Mouse (Mus musculus) brown adipose tissue, adult 24 weeks (tissue): Measurements from ENCODE around the gene Atp8a1. TPM values are rescaled to one million over a fixed set of nuclear protein-coding genes. Genes with fewer than 3 reads are reported as not detected.
"Not testable (repeated sequence)": the region's sequence is repeated elsewhere in the genome, so short reads cannot be mapped to it uniquely, and the experiment has no call there.

Source experiments
- H3K27ac ChIP-seq: fragments of 200-500 bp; replicated peaks from 2 replicates; pipeline ENCODE4 v1.5.1; 2012; ENCODE audit warnings: low read depth, mild to moderate bottlenecking, low read length
- H3K4me1 ChIP-seq: fragments of 200-500 bp; 2 replicates; pipeline ENCODE4 v1.6.1; 2012; ENCODE audit warnings: low read length, mixed read lengths; ENCODE audit not compliant: control insufficient read depth, insufficient read depth, insufficient read length
- H3K4me3 ChIP-seq: fragments of 200-500 bp; 2 replicates; pipeline ENCODE4 v1.5.1; 2012; ENCODE audit warnings: low read depth, mild to moderate bottlenecking, low read length, moderate library complexity; ENCODE audit not compliant: insufficient read depth
- polyA plus RNA-seq: library from polyadenylated mRNA; stranded (reverse); fragments of >200 nt; gene quantifications from 2 replicates; pipeline ENCODE4 v1.2.4, GENCODE M21; 2012; ENCODE audit not compliant: missing spikeins, insufficient read depth, insufficient read length

The Atp8a1 gene
- polyA plus RNA-seq, 1 experiment, result 20.9 TPM

- H3K27ac ChIP-seq, H3K4me3 ChIP-seq: not testable (repeated sequence)
- peaks cover 11% of the 10 kb centered on the region; the same call in 1 of the 2 replicates for H3K4me1 ChIP-seq
Measured at GRCm38 (mm10) chr5:67815060-67815459, 32.2 kb downstream of the Atp8a1 start.

- H3K4me3 ChIP-seq, result no peak overlapping the region
- peaks cover 11% of the 10 kb centered on the region; the same call in 1 of the 2 replicates for H3K4me1 ChIP-seq
- H3K27ac ChIP-seq, result no peak overlapping the region
Measured at GRCm38 (mm10) chr5:67814437-67814965, 32.7 kb downstream of the Atp8a1 start.

GRCm38 (mm10) chr5:67813334-67813733 lies 33.9 kb downstream of the Atp8a1 start:
- no peak overlapping the region for H3K4me3 ChIP-seq
- no peak overlapping the region for H3K27ac ChIP-seq
- H3K4me1 ChIP-seq, result peaks cover 11% of the 10 kb centered on the region; the same call in 1 of the 2 replicates

GRCm38 (mm10) chr5:67802174-67803030 lies 44.8 kb downstream of the Atp8a1 start:
- Histone ChIP-seq H3K4me1 (peaks cover 21% of the 10 kb centered on the region), H3K4me3 (no peak overlapping the region), H3K27ac (no peak overlapping the region)

- Histone ChIP-seq H3K27ac (no peak overlapping the region), H3K4me1 (peaks cover 26% of the 10 kb centered on the region), H3K4me3 (no peak overlapping the region)
Measured at GRCm38 (mm10) chr5:67800801-67801200, 46.4 kb downstream of the Atp8a1 start.

GRCm38 (mm10) chr5:67799785-67800184 lies 47.4 kb downstream of the Atp8a1 start:
- Histone ChIP-seq H3K4me3 (no peak overlapping the region), H3K27ac (no peak overlapping the region), H3K4me1 (peaks cover 26% of the 10 kb centered on the region)

GRCm38 (mm10) chr5:67798348-67798747 lies 48.9 kb downstream of the Atp8a1 start:
- Histone ChIP-seq H3K4me1 (peaks cover 26% of the 10 kb centered on the region), H3K27ac (peak overlapping the region; percentile 69), H3K4me3 (no peak overlapping the region)

GRCm38 (mm10) chr5:67797006-67797958 lies 50.0 kb downstream of the Atp8a1 start:
- H3K27ac ChIP-seq, result peak overlapping the region; percentile 69
- 0 out of 2 replicates have a peak overlapping the region, but pooled peaks have one; percentile 0 for H3K4me3 ChIP-seq
- H3K4me1 ChIP-seq, result peaks cover 18% of the 10 kb centered on the region

- H3K4me1 ChIP-seq, result peaks cover 15% of the 10 kb centered on the region
- no peak overlapping the region for H3K4me3 ChIP-seq
- H3K27ac ChIP-seq, result no peak overlapping the region
Measured at GRCm38 (mm10) chr5:67794129-67794800, 53.0 kb downstream of the Atp8a1 start.

GRCm38 (mm10) chr5:67782775-67783174 lies 64.5 kb downstream of the Atp8a1 start:
- Histone ChIP-seq H3K4me1 (peaks cover 8% of the 10 kb centered on the region; the same call in 1 of the 2 replicates), H3K27ac (peak overlapping the region; percentile 53; the same call in 1 of the 2 replicates)

GRCm38 (mm10) chr5:67778026-67778425 lies 69.2 kb downstream of the Atp8a1 start:
- H3K4me1 ChIP-seq, result peaks cover 6% of the 10 kb centered on the region; the same call in 1 of the 2 replicates
- H3K4me3 ChIP-seq, result peak overlapping the region; percentile 34
- peak overlapping the region; percentile 44 for H3K27ac ChIP-seq

More at GRCm38 (mm10) chr5:67782775-67783174, 64.5 kb downstream of the Atp8a1 start:
- H3K4me3 ChIP-seq, result no peak overlapping the region

- H3K27ac ChIP-seq, result no peak overlapping the region
- no peak overlapping the region for H3K4me3 ChIP-seq
- H3K4me1 ChIP-seq, result peaks cover 2% of the 10 kb centered on the region; the same call in 1 of the 2 replicates
Measured at GRCm38 (mm10) chr5:67774186-67774585, 73.0 kb downstream of the Atp8a1 start.

GRCm38 (mm10) chr5:67768708-67769107 lies 78.5 kb downstream of the Atp8a1 start:
- no peak overlapping the region for H3K27ac ChIP-seq
- H3K4me1 ChIP-seq, result no peaks in the 10 kb centered on the region; the same call in 1 of the 2 replicates
- H3K4me3 ChIP-seq, result no peak overlapping the region

GRCm38 (mm10) chr5:67764798-67765197 lies 82.4 kb downstream of the Atp8a1 start:
- no peaks in the 10 kb centered on the region; the same call in 1 of the 2 replicates for H3K4me1 ChIP-seq
- no peak overlapping the region for H3K27ac ChIP-seq
- H3K4me3 ChIP-seq, result no peak overlapping the region
